Mouse (Mus musculus) gastrocnemius, postnatal 4 days (tissue): Measurements from ENCODE around the gene Ccn5. TPM values are rescaled to one million over a fixed set of nuclear protein-coding genes. Genes with fewer than 3 reads are reported as not detected.

Source experiments
- DNase-seq, 2 experiments: peaks; one replicate each; pipeline ENCODE4 v3.0.0; 2021 to 2022; ENCODE audit warnings: low spot score in 2 of 2, mixed read lengths in 2 of 2
- total RNA-seq, 2 experiments: library from RNA; stranded (reverse); gene quantifications; 2 replicates each; pipeline ENCODE4 v1.2.3; 2021

The Ccn5 gene
- total RNA-seq, 2 experiments from 2014 or later = 0.91 to 0.93 TPM

DNA sequence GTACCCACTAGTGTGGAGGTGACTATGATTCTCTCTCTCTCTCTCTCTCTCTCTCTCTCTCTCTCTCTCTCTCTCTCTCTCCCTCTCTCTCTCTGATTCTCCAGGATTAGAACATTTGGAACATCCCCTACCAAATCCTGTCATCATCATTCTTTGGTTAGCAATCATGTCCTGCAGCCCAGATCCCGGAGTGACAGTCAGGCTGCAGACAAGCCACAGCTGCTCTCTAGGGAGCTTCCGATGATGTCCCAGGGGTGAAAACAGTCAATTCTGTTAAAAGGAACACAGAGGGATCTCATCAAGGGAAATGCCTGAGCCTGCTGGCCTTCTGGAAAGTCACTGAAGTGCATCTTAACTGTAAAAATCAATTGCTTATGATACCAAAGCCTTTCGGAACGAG lies 21.4 kb downstream of the Ccn5 start:
- no peak for DNase-seq

DNA sequence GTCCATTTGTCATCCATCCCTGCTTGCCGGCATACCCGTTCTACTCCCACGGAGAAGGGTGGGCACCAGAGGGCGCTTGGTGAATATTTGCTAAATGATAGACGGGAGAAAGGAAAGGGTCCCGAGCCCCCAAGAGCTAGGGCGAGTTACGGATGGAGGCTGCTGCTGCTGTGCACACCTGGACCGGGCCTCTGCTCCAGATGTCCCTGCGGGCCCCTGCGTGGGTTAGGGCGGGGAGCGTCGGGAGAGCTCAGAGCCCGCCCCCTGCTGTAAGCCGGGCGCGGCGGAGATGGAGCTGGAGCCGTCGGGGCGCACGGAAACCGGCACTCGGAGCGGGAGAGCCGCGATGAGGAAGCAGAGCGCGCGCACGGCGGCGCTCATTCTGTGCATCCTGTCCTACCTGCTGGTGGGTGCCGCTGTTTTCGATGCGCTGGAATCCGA lies 32.8 kb downstream of the Ccn5 start, which contains the start of gene Kcnk15:
Gene Kcnk15, plus strand, starts transcription at position 191 of the 441 bp plus-strand sequence.
- DNase-seq = no peak

DNA sequence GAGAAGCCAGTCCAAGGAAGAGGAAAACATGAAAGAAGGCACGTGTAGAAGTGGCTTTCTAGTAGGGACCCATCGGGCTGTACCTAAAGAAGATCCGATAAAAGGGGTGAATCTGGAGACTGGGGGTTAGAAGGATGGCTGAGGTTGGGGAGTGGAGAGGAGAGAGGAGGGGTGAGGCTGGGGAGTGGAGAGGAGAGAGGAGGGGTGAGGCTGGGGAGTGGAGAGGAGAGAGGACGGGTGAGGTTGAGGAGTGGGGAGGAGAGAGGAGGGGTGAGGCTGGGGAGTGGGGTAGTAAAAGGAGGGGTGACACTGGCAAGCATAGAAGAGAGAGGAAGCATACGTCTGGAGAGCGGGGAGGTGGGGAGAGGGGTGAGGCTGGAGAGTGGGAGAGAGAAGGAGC lies 36.6 kb downstream of the Ccn5 start:
- DNase-seq = no peak

DNA sequence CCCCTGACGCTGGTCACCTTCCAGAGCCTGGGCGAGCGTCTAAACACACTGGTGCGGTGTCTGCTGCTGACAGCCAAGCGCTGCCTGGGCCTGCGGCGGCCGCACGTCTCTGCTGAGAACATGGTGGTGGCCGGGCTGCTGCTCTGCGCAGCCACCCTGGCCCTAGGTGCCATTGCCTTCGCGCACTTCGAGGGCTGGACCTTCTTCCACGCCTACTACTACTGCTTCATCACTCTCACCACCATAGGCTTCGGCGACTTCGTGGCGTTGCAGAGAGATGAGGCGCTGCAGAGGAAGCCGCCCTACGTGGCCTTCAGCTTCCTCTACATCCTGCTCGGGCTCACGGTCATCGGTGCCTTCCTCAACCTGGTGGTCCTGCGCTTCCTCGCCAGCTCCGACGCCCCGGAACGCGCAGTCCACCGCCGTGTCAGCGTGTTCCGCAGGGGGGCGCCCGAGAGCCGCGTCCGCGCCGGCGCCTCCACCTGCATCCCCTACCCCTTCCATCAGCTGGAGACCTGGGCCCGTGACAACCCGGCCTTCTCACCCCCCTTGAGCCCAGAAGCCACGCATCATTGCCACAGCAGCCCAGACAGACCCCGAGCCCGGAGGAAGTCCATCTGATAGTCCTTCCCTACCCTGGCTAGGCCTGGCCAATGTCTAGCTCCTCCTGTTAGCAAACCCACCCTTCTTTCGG lies 37.7 kb downstream of the Ccn5 start:
- peak in 1 of 2 experiments; percentile 31 for DNase-seq

DNA sequence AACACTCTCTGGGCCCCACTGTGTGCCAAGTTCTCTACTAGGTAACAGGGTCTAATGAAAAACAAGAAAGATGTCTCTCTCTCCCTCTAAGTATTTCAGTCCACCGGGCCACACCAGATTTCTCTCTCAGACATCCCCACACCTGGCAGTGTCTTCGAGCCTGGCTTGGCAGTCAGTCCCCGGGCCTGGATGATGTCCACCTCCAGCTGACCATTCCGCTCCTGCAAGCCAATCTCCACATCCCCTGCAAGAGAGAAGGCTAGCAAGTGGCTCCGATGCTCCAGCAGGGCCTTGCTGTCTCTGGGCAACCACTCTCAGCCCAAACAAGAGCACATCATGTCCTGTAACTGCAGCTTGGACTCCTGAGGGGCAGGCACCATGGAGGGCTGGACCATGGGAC lies 44.6 kb downstream of the Ccn5 start:
- no peak for DNase-seq

DNA sequence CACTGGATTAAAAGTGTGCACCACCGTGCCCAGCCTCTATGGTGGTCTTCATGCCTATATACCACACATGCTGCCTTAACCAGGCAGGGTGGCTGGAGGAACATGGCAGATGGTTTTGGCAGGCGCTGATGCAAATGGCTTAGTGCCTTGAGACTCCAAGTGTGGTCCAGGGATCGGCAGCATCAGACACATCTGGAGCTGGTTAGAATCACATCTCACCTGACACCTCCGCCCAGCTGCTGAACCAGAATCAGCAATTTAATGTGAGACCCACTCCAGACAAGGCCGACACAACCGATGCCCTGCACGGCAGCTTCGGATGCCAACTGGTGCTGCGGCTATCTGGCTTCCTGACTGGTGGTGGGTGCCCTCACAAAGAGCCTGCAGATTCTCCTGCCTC lies 45.4 kb downstream of the Ccn5 start:
- DNase-seq = no peak

DNA sequence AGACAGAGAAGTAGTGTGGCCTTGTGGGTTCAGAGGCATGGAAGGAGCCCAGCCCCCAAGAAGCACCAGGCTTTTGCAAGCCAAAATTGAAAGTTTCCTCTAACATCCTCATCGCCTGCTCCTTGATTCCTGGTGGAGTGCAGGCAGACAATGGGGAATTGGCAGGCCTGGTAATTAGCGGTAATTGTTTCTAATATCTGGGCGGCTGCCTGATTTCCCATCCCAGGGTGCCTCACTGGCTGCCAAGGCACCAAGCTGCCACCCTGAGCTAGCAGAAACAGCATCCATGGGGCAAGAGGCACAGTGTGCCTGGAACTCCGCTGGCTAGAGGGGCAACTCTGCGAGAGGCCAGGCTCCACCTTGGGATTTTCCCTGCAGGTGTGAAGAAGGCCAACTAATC lies 49.1 kb downstream of the Ccn5 start:
- no peak for DNase-seq

DNA sequence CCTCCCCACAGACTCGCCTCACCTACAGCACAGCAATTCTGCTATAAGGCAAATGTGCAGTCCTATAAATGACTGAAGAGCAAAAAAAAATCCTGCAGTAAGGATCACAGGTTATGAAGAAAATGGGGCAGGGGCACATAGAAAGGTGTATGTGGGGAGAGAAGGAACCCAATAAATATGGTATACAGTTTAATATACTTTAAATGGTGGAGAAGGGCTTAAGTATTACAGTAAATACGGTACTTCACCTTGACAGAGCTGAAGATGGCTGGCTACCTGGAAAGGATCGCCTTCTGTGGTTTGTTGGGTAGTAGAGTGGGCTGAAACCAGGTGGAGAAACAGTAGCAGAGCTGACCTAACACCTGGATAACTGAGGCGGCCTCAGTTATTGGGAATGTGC lies 50.6 kb downstream of the Ccn5 start:
- DNase-seq = no peak

DNA sequence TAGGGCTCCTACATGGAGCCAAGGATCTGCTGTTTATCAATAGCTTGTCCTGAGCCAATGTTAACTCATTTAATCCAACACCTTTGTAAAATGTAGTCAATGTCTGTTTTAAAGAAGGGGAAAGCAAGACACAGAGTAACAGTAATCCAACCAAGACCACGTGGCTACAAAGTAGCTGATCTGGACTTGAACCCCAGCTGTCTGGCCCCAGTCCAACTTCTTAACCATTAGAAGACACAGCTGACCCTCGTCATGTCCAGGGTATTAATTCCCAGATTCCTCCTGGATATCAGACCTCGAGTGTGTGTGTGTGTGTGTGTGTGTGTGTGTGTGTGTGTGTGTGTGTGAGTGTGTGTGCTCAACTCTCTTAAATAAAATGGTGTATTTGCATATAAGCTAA lies 51.2 kb downstream of the Ccn5 start:
- no peak for DNase-seq

DNA sequence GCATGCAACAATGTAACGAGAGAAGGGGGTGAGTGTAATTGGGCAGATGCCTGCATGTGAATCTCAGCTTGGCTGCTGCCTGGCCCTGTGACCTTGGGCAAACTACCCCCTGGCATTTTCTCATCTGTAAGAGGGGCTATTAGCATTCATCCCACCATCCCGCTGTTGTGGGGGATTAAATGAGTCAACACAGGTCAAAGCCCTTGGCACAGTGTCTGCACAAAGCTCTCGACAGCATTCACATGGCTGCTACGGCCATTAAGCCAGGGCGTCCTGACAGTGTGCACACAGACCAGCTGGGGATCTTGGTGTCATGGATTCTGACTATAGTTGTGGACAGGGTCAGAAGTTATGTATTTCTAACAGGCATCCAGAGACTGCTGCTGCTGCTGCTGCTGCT lies 54.2 kb downstream of the Ccn5 start:
- DNase-seq = peak in 1 of 2 experiments; percentile 26

DNA sequence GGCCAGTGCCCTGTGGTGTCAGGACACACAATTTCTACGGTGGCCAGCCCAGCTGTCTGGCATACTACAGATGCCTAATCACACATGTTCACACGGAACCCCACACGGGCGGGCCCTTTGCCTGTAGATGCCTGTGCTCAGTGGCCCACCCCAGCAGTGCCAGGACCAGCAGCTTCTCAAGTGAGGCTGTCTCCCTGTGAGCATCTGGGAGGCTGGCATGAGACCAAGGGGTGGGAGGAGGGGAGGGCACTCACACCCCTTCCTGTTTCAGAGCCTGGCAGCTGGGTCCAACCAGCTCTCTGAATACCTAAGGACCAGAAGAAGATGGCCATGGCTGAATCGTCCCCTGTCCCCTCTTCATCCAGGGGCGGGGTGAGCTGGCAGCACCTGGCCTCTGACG lies 54.8 kb downstream of the Ccn5 start:
- peak; percentile 29 to 68 for DNase-seq

DNA sequence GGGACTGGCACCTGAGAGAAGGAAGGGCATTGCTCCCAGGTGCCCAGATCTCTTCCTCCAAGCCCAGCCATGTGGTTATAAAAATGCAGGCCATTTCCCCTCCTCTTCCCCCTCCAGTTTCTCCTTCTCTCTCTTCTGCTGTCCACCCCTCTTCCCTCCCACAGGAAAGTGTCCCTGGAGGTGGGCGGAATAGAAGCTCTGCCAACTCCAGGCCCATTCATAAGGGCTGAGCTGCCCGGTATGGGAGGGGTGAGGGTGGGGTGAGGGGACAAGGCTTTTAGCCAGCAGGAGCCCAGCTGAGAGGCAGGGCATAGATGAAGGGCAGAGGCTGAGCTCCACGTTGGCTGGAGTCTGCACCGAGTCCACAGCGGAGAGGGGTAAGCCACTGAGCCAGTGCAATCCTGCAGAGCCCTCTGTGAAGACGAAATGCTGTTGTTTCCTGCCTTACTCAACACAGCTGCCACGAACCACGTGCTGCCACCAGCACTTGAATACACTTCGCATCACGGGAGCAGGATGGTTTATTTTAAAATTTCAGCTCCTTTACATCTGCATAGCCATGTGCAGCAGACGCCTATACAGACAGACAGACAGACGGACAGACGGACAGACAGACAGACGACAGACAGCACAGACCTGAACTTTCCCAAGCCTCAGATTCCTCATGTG lies 56.3 kb downstream of the Ccn5 start:
- no peak for DNase-seq

DNA sequence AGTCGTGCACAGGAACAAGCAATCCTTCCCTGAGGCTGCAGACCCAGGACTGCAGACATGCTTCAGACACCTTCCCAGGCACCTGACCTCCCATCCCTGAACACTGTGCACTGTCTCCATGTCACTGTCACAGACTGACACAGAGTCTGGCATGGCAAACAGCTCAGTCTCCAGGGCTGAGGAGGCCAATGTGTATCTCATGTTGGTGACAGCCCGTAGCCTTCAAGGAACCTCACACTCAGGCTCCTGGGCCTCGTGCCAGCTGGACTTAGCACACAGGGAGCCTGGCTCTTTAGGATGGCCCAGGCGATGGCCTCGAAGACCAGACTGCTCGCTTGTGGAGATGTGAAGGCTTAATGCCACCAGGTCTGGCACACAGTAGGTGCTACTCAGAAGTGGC lies 60.2 kb downstream of the Ccn5 start:
- DNase-seq = peak in 1 of 2 experiments; percentile 33

Other genes starting within 250 kb of the Ccn5 start
- gene Ttpal, start 218.5 kb upstream of the Ccn5 start, total RNA-seq = 10 to 100 TPM; 15.5 to 17.1 TPM
- gene Serinc3, start 175.7 kb upstream of the Ccn5 start, total RNA-seq = 100 to 1,000 TPM; 152 to 163 TPM
- 100 to 1,000 TPM; 153 to 176 TPM for gene Pkig, start 162.5 kb upstream of the Ccn5 start, total RNA-seq
- 1 to 10 TPM; 2.6 to 2.9 TPM for gene Ada, start 70.6 kb upstream of the Ccn5 start, total RNA-seq
- not detected for gene Kcnk15, start 32.8 kb downstream of the Ccn5 start, total RNA-seq
- 1 to 10 TPM; 1.1 TPM for gene Rims4, start 97.8 kb downstream of the Ccn5 start, total RNA-seq
- 100 to 1,000 TPM; 129 to 132 TPM for gene Ywhab, start 174.1 kb downstream of the Ccn5 start, total RNA-seq
- 1 to 10 TPM; 3.8 to 4.8 TPM for gene Pabpc1l, start 204.6 kb downstream of the Ccn5 start, total RNA-seq
- gene Stk4, start 249.5 kb downstream of the Ccn5 start, total RNA-seq = 10 to 100 TPM; 19.1 to 21.3 TPM